Mouse (Mus musculus) MEL (cell line): ENCODE data around the gene Ctsh.

Experiments
- CTCF ChIP-seq, 3 experiments: IDR thresholded peaks in 2 of 3; conservative IDR thresholded peaks in 1 of 3; 2 replicates each; pipeline ENCODE4 v1.5.1; 2011 to 2012; ENCODE audit warnings: low read length in 3 of 3, low read depth in 2 of 3, mild to moderate bottlenecking in 2 of 3, improper control_type of control experiment in 1 of 3, inconsistent platforms in 1 of 3, mixed read lengths in 1 of 3, moderate library complexity in 1 of 3; ENCODE audit not compliant: control insufficient read depth in 1 of 3, insufficient read depth in 1 of 3, poor library complexity in 1 of 3, severe bottlenecking in 1 of 3
- POLR2A ChIP-seq, 2 experiments: IDR thresholded peaks; 2 replicates each; pipeline ENCODE4 v1.6.1; 2011 to 2012; ENCODE audit warnings: low read length in 2 of 2, mild to moderate bottlenecking in 2 of 2, control low read depth in 1 of 2, improper control_type of control experiment in 1 of 2, low read depth in 1 of 2, moderate library complexity in 1 of 2; ENCODE audit not compliant: control insufficient read depth in 1 of 2, insufficient read depth in 1 of 2, poor library complexity in 1 of 2

GRCm38 (mm10) chr9:90056716-90057115 is 2.8 kb downstream of the Ctsh start:
- TF ChIP-seq CTCF (IDR thresholded peaks at IDR 0.05 in 2 of 3, conservative IDR thresholded peaks at IDR 0.05 in 1 of 3; ENCODE audit: control insufficient read depth in 1 of 3, insufficient read depth in 1 of 3, low read depth in 2 of 3, low read length in 3 of 3, poor library complexity in 1 of 3, severe bottlenecking in 1 of 3) (no peak), POLR2A (IDR thresholded peaks at IDR 0.05; ENCODE audit: control insufficient read depth in 1 of 2, insufficient read depth in 1 of 2, low read depth in 1 of 2, low read length in 2 of 2, poor library complexity in 1 of 2) (no peak)
